Mouse (Mus musculus): ENCODE results near the gene Nit1.

Gene Nit1

DNA sequence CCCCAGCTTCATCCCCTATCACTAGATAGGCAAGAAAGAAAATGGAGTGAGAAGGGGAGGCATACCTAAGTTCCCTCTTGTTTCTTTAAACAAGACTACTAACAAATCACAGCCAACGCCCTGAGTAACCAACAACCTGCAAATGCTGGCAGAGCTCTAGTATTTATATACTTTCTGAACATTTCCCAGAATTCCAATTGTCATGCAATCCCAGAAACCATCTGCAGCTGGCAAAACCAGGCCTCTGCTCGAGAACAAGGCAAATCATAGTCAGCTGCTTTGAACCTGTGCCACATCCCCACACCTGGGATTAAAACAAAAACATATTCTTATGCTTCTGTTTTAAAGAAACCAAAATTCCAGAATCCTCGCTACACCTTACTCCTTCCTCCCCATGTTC is 52.1 kb downstream of the Nit1 start:
- DNase-seq = no peak

GRCm38 (mm10) chr1:171288328-171288727 is 57.1 kb downstream of the Nit1 start:
- no peak for DNase-seq
